Mouse (Mus musculus) bone marrow, adult 2 months (tissue): ENCODE measurements around the gene Ctnnal1. TPM values are rescaled to one million over a fixed set of nuclear protein-coding genes. Genes with fewer than 3 reads are reported as not detected.
"Not testable (repeated sequence)": the region's sequence is repeated elsewhere in the genome, so short reads cannot be mapped to it uniquely, and the experiment has no call there.

Experiments
- H3K27ac ChIP-seq: fragments of 200-500 bp; 2 replicates; pipeline ENCODE4 v1.5.1; 2012; ENCODE audit warnings: low read depth, mild to moderate bottlenecking, control low read depth, inconsistent platforms, low read length; ENCODE audit not compliant: control insufficient read depth, poor library complexity, insufficient read depth
- H3K4me1 ChIP-seq: fragments of 200-500 bp; 2 replicates; pipeline ENCODE4 v1.6.1; 2011; ENCODE audit warnings: low read length; ENCODE audit not compliant: control insufficient read depth, insufficient read depth
- H3K4me3 ChIP-seq: fragments of 200-500 bp; replicated peaks from 2 replicates; pipeline ENCODE3; 2011; ENCODE audit warnings: mild to moderate bottlenecking, low read depth, low read length, control low read depth; ENCODE audit not compliant: control insufficient read depth
- CTCF ChIP-seq: fragments of 200-500 bp; IDR thresholded peaks from 2 replicates; pipeline ENCODE4 v1.5.1; 2011; ENCODE audit warnings: low read length, control low read depth; ENCODE audit not compliant: control insufficient read depth, insufficient read depth
- POLR2A ChIP-seq: fragments of 200-500 bp; IDR thresholded peaks from 2 replicates; pipeline ENCODE4 v1.6.1; 2011; ENCODE audit warnings: low read depth, mild to moderate bottlenecking, control low read depth, low read length, borderline replicate concordance; ENCODE audit not compliant: control insufficient read depth
- WGBS: fragments of 180-500 bp; shearing (Covaris S2); methylation state at CpG from one replicate; pipeline ENCODE4 v1.1.7; 2018; 5-methylcytosine and 5-hydroxymethylcytosine counted together
- polyA plus RNA-seq: library from polyadenylated mRNA; stranded (reverse); fragments of >200 nt; gene quantifications from 2 replicates; pipeline ENCODE4 v1.2.4, GENCODE M21; 2011; ENCODE audit warnings: low replicate concordance; ENCODE audit not compliant: missing spikeins, insufficient read depth, insufficient read length

Ctnnal1 gene
- polyA plus RNA-seq, 1 experiment, result 9.5 TPM

DNA sequence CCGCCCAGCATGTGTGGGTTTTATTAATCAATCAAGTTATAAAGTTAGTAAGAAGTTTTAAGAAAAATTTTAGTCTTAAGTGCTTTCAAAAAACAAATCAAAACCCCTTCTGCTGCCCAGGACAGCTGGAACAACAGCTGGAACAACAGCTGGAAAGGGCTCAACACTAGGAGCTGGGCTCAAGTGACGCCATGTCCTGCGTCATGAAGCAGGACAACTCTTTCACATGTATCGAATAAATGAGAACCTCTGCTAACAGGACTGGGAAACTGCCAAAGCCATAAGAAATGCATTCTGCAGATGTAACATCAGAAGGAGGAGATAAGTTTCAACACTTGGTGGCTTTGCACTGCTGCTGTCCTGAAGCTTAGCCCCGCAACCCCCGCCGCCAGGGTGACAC is 14.0 kb upstream of the Ctnnal1 start:
- TF ChIP-seq CTCF (no peak), POLR2A (no peak)
- 92% methylated on average over 7 of the region's 7 CpGs for WGBS
- Histone ChIP-seq H3K4me1 (no peaks in the 10 kb centered on the region), H3K4me3 (no peak overlapping the region), H3K27ac (no peak overlapping the region)

- not testable (repeated sequence) for H3K27ac ChIP-seq, H3K4me3 ChIP-seq, H3K4me1 ChIP-seq
- 88% methylated on average over 11 of the region's 11 CpGs for WGBS
These were observed 5.6 kb upstream of the Ctnnal1 start for GRCm38 (mm10) chr4:56870541-56870940.

- Histone ChIP-seq H3K27ac (no peak overlapping the region), H3K4me3 (no peak overlapping the region), H3K4me1 (no peaks in the 10 kb centered on the region)
- 79% methylated on average over 5 of the region's 5 CpGs for WGBS
- TF ChIP-seq CTCF (no peak), POLR2A (no peak)
These were observed 2.8 kb upstream of the Ctnnal1 start for GRCm38 (mm10) chr4:56867761-56868160.

GRCm38 (mm10) chr4:56865971-56866370 is 983 bp upstream of the Ctnnal1 start:
- Histone ChIP-seq H3K4me1 (no peaks in the 10 kb centered on the region), H3K27ac (no peak overlapping the region), H3K4me3 (no peak overlapping the region)
- WGBS, result 75% methylated on average over 4 of the region's 4 CpGs
- TF ChIP-seq CTCF, result no peak
- TF ChIP-seq POLR2A, result no peak

GRCm38 (mm10) chr4:56864417-56865001 is 479 bp downstream of the Ctnnal1 start:
- H3K4me3 ChIP-seq, result peak overlapping the region; percentile 79
- no peaks in the 10 kb centered on the region for H3K4me1 ChIP-seq
- no peak for TF ChIP-seq POLR2A
- TF ChIP-seq CTCF, result no peak
- peak overlapping the region; percentile 54; the same call in 1 of the 2 replicates for H3K27ac ChIP-seq
- under 1% methylated on average over 49 of the region's 49 CpGs for WGBS

DNA sequence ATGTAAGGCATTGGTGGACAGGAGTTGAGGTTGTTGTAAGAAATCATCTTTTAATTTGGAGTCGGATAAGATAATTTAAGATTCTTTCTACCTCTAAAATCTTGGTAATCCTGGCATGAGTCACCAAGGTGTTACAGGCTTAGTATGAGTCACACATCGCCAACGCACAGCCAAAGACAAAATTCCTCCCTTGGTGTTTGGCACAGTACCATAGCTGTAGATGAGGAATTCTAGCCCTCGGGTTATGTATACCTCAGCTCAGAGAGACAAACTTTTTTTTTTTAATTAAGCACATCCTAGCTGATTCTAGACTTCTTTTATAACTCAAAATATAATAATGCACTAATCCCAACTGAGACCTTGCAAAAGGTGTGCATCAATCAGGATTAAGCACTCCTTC is 972 bp downstream of the Ctnnal1 start:
- Histone ChIP-seq H3K4me3 (peak overlapping the region; percentile 79), H3K27ac (no peak overlapping the region)

GRCm38 (mm10) chr4:56861551-56861950 is 3.4 kb downstream of the Ctnnal1 start:
- WGBS, result 58% methylated on average over 4 of the region's 4 CpGs
- Histone ChIP-seq H3K27ac (no peak overlapping the region), H3K4me3 (no peak overlapping the region), H3K4me1 (no peaks in the 10 kb centered on the region)
- TF ChIP-seq CTCF, result no peak

More for the DNA sequence above, 972 bp downstream of the Ctnnal1 start:
- TF ChIP-seq POLR2A, result no peak
- TF ChIP-seq CTCF, result no peak
- H3K4me1 ChIP-seq, result no peaks in the 10 kb centered on the region
- 36% methylated on average over 4 of the region's 4 CpGs for WGBS

GRCm38 (mm10) chr4:56858733-56859132 is 6.3 kb downstream of the Ctnnal1 start:
- no peak overlapping the region for H3K27ac ChIP-seq
- no peaks in the 10 kb centered on the region for H3K4me1 ChIP-seq
- no peak overlapping the region for H3K4me3 ChIP-seq
- 79% methylated on average over 9 of the region's 9 CpGs for WGBS
- TF ChIP-seq CTCF, result no peak
- no peak for TF ChIP-seq POLR2A

DNA sequence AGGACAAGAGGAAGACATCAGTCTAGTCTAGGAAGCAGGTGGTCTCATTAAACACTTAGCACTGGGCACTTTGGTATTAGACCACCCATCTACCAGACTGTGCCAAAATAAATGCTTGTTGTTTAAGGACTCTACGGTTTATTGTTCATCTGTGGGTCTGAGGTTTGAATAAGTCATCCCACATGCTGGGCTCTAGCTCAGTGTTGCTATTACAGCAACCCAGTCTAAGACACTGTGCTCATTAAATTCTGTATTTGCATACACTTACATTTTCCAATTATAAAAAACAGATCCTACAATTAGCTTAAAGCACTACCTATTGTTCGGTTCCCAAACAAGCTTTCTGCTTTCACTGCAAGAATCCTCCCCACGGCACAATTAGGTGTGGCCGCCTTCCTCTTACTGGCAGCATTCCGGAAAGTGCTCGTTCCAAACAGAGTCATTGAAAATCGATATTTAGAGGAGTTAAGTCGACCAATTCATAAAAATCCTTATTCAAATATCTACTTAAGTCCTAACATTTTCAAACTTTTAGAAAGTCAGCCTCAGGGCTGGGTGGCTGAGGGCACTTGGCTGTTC is 8.5 kb downstream of the Ctnnal1 start:
- TF ChIP-seq POLR2A (no peak), CTCF (no peak)
- WGBS, result 76% methylated on average over 8 of the region's 8 CpGs
- H3K4me1 ChIP-seq, result no peaks in the 10 kb centered on the region
- no peak overlapping the region for H3K27ac ChIP-seq
- H3K4me3 ChIP-seq, result no peak overlapping the region
